Mouse (Mus musculus) urinary bladder, adult 2 months (tissue): ENCODE results near the gene Pgk1. TPM values are rescaled to one million over a fixed set of nuclear protein-coding genes. Genes with fewer than 3 reads are reported as not detected.

Experiments
- DNase-seq: peaks from one replicate; pipeline ENCODE4 v3.0.0; 2022; ENCODE audit warnings: low spot score
- polyA plus RNA-seq: library from polyadenylated mRNA; depleted of rRNA; stranded (reverse); fragments of >200 nt; gene quantifications from 2 replicates; pipeline ENCODE4 v1.2.3, GENCODE M21; 2012; rRNA removed

Gene Pgk1
- polyA plus RNA-seq, 1 experiment: 166 TPM

DNA sequence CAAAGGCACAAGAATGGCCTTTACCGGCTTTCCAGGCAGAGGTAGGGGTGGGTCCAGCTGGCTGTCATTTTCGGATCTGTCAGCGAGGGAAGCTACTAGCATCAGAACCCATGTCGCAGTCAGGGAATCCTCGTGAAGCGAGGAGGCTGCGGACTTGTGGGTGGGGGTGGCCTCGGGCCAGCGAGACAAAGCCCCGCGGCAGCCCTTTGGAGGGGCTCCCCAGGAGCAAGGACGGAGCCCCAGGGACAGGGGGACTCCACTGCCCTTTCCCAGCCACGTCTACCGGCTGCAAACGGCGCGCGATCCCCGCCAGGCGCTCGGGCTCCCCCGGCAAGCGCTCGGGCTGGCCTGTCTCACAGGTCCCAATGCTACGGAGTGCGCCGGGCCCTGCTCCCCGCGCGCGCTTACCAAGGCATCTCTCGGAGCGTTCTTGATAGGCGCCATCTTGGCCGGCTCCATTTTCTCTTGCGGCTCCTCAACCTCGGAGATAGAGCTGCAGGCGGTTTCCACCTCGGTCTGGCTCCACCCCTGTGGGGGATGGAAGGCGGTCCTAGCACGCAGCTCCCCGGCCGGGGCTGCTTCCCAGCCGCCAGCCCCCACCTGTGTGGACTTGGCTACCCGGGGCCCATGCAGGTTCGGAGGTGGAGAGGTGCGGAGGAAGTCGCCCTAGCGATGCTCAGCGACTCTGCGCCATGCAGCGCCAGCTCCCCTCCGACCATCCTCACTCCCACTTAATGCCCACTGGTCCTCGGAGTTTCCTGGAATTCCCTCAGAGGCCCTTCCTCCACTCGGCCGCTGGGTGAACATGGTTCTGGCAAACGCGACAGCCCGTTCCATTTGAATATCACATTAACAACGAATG lies 32.5 kb downstream of the Pgk1 start:
- DNase-seq: peak; percentile 45

DNA sequence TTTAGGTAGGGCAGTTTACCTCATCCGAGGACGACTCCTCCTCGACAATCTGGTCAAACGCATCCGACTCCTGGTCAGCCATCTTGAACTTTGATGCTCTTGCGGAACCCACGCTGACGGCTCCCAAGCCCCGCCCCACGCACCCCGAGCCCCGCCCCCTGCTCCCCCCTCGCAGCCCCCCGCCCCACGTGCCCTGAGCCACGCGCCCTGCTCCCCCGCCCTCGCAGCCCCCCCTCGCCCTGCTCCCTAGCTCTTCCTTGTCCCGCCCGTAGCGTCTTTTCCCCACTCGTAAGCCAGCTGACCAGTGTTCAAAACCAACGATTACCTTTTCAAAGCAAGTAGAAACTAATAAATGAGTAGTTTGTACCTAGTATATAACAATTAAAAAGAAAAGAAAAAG lies 34.2 kb downstream of the Pgk1 start, which contains the start of gene Taf9b:
Gene Taf9b, minus strand, starts transcription at position 101 of the 400 bp plus-strand sequence.
- DNase-seq: no peak

Other genes starting within 250 kb of the Pgk1 start
- 18.6 and 20.4 TPM in 2 replicates for gene Magt1, start 175.2 kb upstream of the Pgk1 start, polyA plus RNA-seq
- 213 and 279 TPM in 2 replicates for gene Cox7b, start 171.4 kb upstream of the Pgk1 start, polyA plus RNA-seq
- 4.6 and 5.7 TPM in 2 replicates for gene Atp7a, start 159.8 kb upstream of the Pgk1 start, polyA plus RNA-seq
- 1.3 TPM in 2 replicates for gene Tlr13, start 43.9 kb upstream of the Pgk1 start, polyA plus RNA-seq
- gene Taf9b, start 34.1 kb downstream of the Pgk1 start, polyA plus RNA-seq: 18.8 and 20.2 TPM in 2 replicates
- gene Fnd3c2, start 68.3 kb downstream of the Pgk1 start, polyA plus RNA-seq: not detected in 2 replicates